Mouse (Mus musculus) heart, postnatal 0 days (tissue): Measurements from ENCODE around the gene Sub1.

ENCODE experiments used
- CTCF ChIP-seq: IDR thresholded peaks from 2 replicates; pipeline ENCODE4 v1.5.1; 2016; ENCODE audit warnings: antibody characterized with exemption, control low read depth, low read depth
- EP300 ChIP-seq: IDR thresholded peaks from 2 replicates; pipeline ENCODE4 v1.6.1; 2016; ENCODE audit warnings: antibody characterized with exemption, low read depth

GRCm38 (mm10) chr15:12036675-12037074 lies 39.9 kb upstream of the Sub1 start:
- TF ChIP-seq EP300 (no peak), CTCF (no peak)
